Mouse (Mus musculus) spleen, postnatal 36 days (tissue): ENCODE results near the gene Tstd1.

Experiments
- DNase-seq, 2 experiments: peaks; one replicate each; pipeline ENCODE4 v3.0.0; 2022; ENCODE audit warnings: low spot score in 2 of 2, mixed read lengths in 1 of 2

Tstd1 gene

GRCm38 (mm10) chr1:171418660-171419059 lies at the start of gene Tstd1:
Gene Tstd1, plus strand, starts transcription at chr1:171418872.
- no peak for DNase-seq

- no peak for DNase-seq
Measured at GRCm38 (mm10) chr1:171369845-171370556, 48.7 kb upstream of the Tstd1 start, which contains the start of gene Nectin4. Gene Nectin4, plus strand, starts transcription at chr1:171370099.

- DNase-seq, result no peak
Measured at GRCm38 (mm10) chr1:171372880-171373279, 45.8 kb upstream of the Tstd1 start.

GRCm38 (mm10) chr1:171373946-171374345 lies 44.7 kb upstream of the Tstd1 start:
- no peak for DNase-seq

- DNase-seq, result no peak
Measured at GRCm38 (mm10) chr1:171375646-171376097, 43.0 kb upstream of the Tstd1 start.

- no peak for DNase-seq
Measured at GRCm38 (mm10) chr1:171378298-171378697, 40.4 kb upstream of the Tstd1 start.

GRCm38 (mm10) chr1:171379935-171380599 lies 38.6 kb upstream of the Tstd1 start:
- DNase-seq, result peak; percentile 77 to 80

GRCm38 (mm10) chr1:171382096-171382620 lies 36.5 kb upstream of the Tstd1 start:
- DNase-seq, result no peak

GRCm38 (mm10) chr1:171384361-171384760 lies 34.3 kb upstream of the Tstd1 start:
- no peak for DNase-seq

GRCm38 (mm10) chr1:171385171-171385570 lies 33.5 kb upstream of the Tstd1 start:
- DNase-seq, result peak in 1 of 2 experiments; percentile 38

GRCm38 (mm10) chr1:171387099-171387498 lies 31.6 kb upstream of the Tstd1 start:
- peak in 1 of 2 experiments; percentile 50 for DNase-seq

- peak; percentile 96 to 97 for DNase-seq
Measured at GRCm38 (mm10) chr1:171388376-171389102, 30.1 kb upstream of the Tstd1 start, which contains the start of gene Arhgap30. Gene Arhgap30, plus strand, starts transcription at chr1:171388954.

- peak; percentile 91 to 92 for DNase-seq
Measured at GRCm38 (mm10) chr1:171390101-171390500, 28.6 kb upstream of the Tstd1 start.

GRCm38 (mm10) chr1:171401821-171402220 lies 16.9 kb upstream of the Tstd1 start:
- no peak for DNase-seq

- no peak for DNase-seq
Measured at GRCm38 (mm10) chr1:171402991-171403390, 15.7 kb upstream of the Tstd1 start.

- no peak for DNase-seq
Measured at GRCm38 (mm10) chr1:171407263-171407662, 11.4 kb upstream of the Tstd1 start.

- DNase-seq, result peak in 1 of 2 experiments; percentile 55
Measured at GRCm38 (mm10) chr1:171410231-171410630, 8.4 kb upstream of the Tstd1 start.

- DNase-seq, result peak; percentile 94 to 95
Measured at GRCm38 (mm10) chr1:171410947-171411484, 7.7 kb upstream of the Tstd1 start, which contains the start of gene Usf1. Gene Usf1, plus strand, starts transcription at chr1:171411313.

GRCm38 (mm10) chr1:171411492-171411941 lies 7.2 kb upstream of the Tstd1 start:
- no peak for DNase-seq

GRCm38 (mm10) chr1:171412001-171412441 lies 6.7 kb upstream of the Tstd1 start:
- peak; percentile 59 to 63 for DNase-seq

- peak in 1 of 2 experiments; percentile 22 for DNase-seq
Measured at GRCm38 (mm10) chr1:171412446-171412845, 6.2 kb upstream of the Tstd1 start.
